Mouse (Mus musculus) hindbrain, embryonic 12.5 days (tissue): ENCODE data around the gene Apoa4. TPM values are rescaled to one million over a fixed set of nuclear protein-coding genes. Genes with fewer than 3 reads are reported as not detected.

Experiments used
- ATAC-seq: fragments of 200-750 bp; cut with Nextera tagmentation; 2 replicates; pipeline ENCODE4 v1.8.0; 2017; ENCODE audit warnings: moderate TSS enrichment; ENCODE audit not compliant: low FRiP score
- H3K27ac ChIP-seq: fragments of 300-500 bp; sonication (generic); 2 replicates; pipeline ENCODE4 v1.5.1; 2016; ENCODE audit warnings: mild to moderate bottlenecking
- H3K27me3 ChIP-seq: fragments of 300-500 bp; sonication (generic); 2 replicates; pipeline ENCODE4 v1.6.1; 2016; ENCODE audit warnings: mild to moderate bottlenecking
- H3K36me3 ChIP-seq: fragments of 300-500 bp; sonication (generic); 2 replicates; pipeline ENCODE4 v1.6.1; 2016; ENCODE audit warnings: mild to moderate bottlenecking
- H3K4me1 ChIP-seq: fragments of 300-500 bp; sonication (generic); 2 replicates; pipeline ENCODE4 v1.6.1; 2016
- H3K4me2 ChIP-seq: fragments of 300-500 bp; sonication (generic); replicated peaks from 2 replicates; pipeline ENCODE4 v1.6.1; 2016; ENCODE audit warnings: mild to moderate bottlenecking
- H3K4me3 ChIP-seq: fragments of 300-500 bp; sonication (generic); 2 replicates; pipeline ENCODE4 v1.5.1; 2016; ENCODE audit warnings: mild to moderate bottlenecking
- H3K9ac ChIP-seq: fragments of 300-500 bp; sonication (generic); 2 replicates; pipeline ENCODE4 v1.6.1; 2016; ENCODE audit warnings: mild to moderate bottlenecking, moderate library complexity
- H3K9me3 ChIP-seq: fragments of 300-500 bp; sonication (generic); replicated peaks from 2 replicates; pipeline ENCODE4 v1.6.1; 2016; ENCODE audit warnings: mild to moderate bottlenecking
- WGBS: fragments of 180-500 bp; shearing (Covaris S2); methylation state at CpG from one replicate; pipeline ENCODE4 v1.1.7; 2016; 5-methylcytosine and 5-hydroxymethylcytosine counted together
- polyA plus RNA-seq: library from polyadenylated mRNA; unstranded; fragments of >200 nt; fragmentation: Nextera tagmentation; extraction: Ambion mirVana; gene quantifications from 2 replicates; pipeline ENCODE4 v1.2.1, GENCODE M21; 2016

Gene Apoa4
- polyA plus RNA-seq, 1 experiment from 2014 or later, result not detected

- no peak overlapping the region for H3K27ac ChIP-seq
- H3K27me3 ChIP-seq, result no peaks in the 10 kb centered on the region
- ATAC-seq, result no peak
- no peak overlapping the region for H3K4me2 ChIP-seq
- no peak overlapping the region for H3K4me3 ChIP-seq
- H3K9ac ChIP-seq, result no peak overlapping the region
- H3K9me3 ChIP-seq, result no peaks in the 10 kb centered on the region
- H3K4me1 ChIP-seq, result no peaks in the 10 kb centered on the region
- H3K36me3 ChIP-seq, result peaks cover 80% of the 10 kb centered on the region
- WGBS, result 89% methylated on average over 12 of the region's 12 CpGs
Observed at GRCm38 (mm10) chr9:46210473-46210872, 30.0 kb upstream of the Apoa4 start.

- ATAC-seq, result no peak
- Histone ChIP-seq H3K27ac (no peak overlapping the region), H3K36me3 (peaks cover 58% of the 10 kb centered on the region), H3K27me3 (no peaks in the 10 kb centered on the region), H3K9ac (no peak overlapping the region), H3K4me1 (no peaks in the 10 kb centered on the region), H3K4me2 (no peak overlapping the region), H3K4me3 (no peak overlapping the region), H3K9me3 (no peaks in the 10 kb centered on the region)
- 90% methylated on average over 4 of the region's 4 CpGs for WGBS
Observed at GRCm38 (mm10) chr9:46214276-46214675, 26.2 kb upstream of the Apoa4 start.

DNA sequence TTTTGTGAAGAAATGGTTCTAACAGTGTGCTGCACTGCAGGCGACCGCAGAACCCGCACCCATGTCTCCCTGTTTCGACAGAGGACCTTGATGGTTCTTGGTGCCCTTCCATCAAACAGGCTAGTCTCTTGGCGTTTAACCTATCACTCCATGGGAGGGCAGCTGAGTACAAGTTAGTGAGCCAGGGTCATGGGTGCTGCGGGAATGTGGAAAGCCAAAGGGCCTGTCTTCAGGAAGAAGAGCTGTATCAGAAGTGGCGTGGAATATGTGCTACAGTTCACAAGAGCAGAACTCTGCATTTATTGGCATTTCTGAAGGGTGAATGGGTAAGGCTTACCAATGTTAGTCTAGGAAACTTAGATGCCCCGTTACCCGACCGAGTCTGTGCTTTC, 25.6 kb upstream of the Apoa4 start:
- Histone ChIP-seq H3K4me1 (no peaks in the 10 kb centered on the region), H3K27me3 (no peaks in the 10 kb centered on the region), H3K36me3 (peaks cover 55% of the 10 kb centered on the region), H3K9ac (no peak overlapping the region), H3K9me3 (no peaks in the 10 kb centered on the region), H3K27ac (no peak overlapping the region), H3K4me3 (no peak overlapping the region), H3K4me2 (no peak overlapping the region)
- no peak for ATAC-seq
- 92% methylated on average over 10 of the region's 10 CpGs for WGBS

DNA sequence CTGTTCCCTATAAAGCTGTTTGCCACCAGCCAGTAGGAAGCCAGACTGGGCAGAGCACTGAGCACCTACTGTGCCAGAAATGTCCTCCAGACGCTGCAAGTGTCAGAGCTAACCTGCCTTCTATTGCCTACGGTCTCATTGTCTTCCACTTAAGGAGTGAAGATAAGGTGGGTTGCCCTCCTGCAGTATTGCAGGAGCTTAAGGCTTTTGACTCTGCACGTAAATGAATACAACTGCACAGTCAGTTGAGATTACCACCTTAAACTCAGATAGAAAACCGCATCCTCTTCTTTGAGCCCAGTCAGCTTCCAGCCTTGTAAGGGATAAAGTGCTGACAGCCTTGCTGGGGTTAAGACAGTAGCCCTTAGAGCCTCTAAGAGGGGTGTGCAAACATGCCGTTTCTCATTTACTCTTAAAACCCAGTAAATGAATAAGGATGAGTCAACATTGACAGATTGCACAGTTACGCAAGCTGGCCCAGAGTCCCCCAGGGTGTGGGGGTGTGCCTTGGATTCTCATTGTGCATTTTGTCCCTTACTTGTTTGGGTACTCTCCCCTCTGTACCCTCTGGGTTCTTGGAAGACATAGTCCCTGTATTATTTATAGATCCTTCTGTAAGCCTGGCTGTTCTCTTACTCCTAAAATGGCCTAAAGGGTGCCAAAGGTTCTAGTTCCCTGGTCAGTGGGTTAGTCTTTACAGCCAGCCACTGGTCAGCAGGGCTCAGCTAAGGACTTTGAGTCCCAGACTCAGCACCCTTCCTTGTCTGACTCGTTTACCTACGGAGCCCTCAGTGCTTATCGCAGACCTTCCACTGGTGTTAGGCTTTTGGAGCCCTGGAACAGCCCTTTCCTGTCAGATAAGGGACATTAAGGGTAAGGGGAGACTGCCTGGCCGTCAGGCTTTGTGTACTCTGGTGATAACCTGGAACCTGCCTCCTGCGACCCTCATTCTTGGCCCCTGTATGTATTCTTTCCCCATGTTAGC, 24.9 kb upstream of the Apoa4 start:
- 84% methylated on average over 11 of the region's 11 CpGs for WGBS
- ATAC-seq, result no peak

DNA sequence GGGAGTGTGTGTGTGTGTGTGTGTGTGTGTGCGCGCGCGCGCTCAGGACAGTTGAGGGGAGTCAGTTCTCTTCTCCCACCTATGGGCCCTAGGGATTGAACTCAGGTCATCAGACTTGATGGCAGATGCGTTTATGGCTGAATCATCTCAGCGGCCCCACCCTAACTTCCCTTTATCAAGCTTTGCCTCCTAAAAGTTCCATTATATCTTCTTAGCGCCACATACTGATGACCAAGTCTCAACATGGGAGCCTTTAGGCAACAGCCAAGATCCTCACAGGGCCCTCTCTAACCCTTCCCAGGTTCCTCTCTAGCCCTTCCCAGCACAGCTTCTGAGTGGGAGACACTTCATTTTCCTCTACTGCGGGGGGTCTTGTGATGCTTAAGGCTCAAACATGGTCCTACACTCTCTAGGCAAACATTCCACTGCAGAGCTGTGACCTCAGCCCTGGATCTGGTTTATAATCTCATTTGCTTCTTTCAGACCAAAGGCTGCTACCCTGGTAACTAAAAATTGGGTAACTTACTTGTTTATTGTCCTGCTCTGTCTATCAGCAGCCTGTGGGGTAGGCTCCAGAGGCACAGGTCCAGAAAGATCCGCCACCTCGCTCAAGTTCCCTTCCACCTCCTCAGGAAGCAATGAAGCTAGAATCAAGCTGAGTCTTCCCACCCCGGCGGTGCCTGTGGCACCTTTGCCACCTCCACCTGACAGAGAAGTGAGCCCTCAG, 23.6 kb upstream of the Apoa4 start:
- Histone ChIP-seq H3K27ac (no peak overlapping the region), H3K9ac (no peak overlapping the region), H3K4me2 (no peak overlapping the region), H3K4me1 (no peaks in the 10 kb centered on the region), H3K9me3 (no peaks in the 10 kb centered on the region), H3K36me3 (peaks cover 54% of the 10 kb centered on the region), H3K27me3 (no peaks in the 10 kb centered on the region), H3K4me3 (no peak overlapping the region)
- ATAC-seq, result no peak
- 97% methylated on average over 13 of the region's 13 CpGs for WGBS

More for the DNA sequence above, 24.9 kb upstream of the Apoa4 start:
- no peaks in the 10 kb centered on the region for H3K4me1 ChIP-seq
- H3K36me3 ChIP-seq, result peaks cover 54% of the 10 kb centered on the region
- no peak overlapping the region for H3K4me3 ChIP-seq
- no peak overlapping the region for H3K9ac ChIP-seq
- H3K9me3 ChIP-seq, result no peaks in the 10 kb centered on the region
- H3K4me2 ChIP-seq, result no peak overlapping the region
- no peaks in the 10 kb centered on the region for H3K27me3 ChIP-seq
- H3K27ac ChIP-seq, result no peak overlapping the region

- WGBS, result 85% methylated on average over 9 of the region's 9 CpGs
- Histone ChIP-seq H3K36me3 (peaks cover 52% of the 10 kb centered on the region), H3K9me3 (no peaks in the 10 kb centered on the region), H3K4me3 (no peak overlapping the region), H3K4me1 (no peaks in the 10 kb centered on the region), H3K9ac (no peak overlapping the region), H3K4me2 (no peak overlapping the region), H3K27me3 (no peaks in the 10 kb centered on the region), H3K27ac (no peak overlapping the region)
- no peak for ATAC-seq
Observed at GRCm38 (mm10) chr9:46218176-46218575, 22.3 kb upstream of the Apoa4 start.

DNA sequence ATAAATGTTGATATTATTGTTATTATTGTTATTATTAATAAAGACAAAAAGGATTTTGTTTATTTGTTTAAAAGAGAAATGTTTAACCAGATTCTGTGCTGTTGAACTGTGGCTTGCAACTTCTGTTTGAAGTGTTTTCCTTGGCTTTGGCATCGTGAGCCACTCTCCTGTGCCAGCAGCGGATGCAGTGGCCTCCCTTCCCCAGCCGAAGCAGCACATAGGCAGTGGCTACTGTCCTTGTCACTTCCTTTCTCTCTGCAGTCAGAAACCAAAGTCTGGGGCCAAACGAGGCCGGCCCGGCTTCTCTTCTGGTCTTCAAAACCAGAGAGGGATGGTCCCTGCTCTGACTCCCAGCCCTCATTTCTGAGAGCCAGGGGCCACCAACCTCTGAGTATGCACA, 17.4 kb upstream of the Apoa4 start:
- H3K36me3 ChIP-seq, result peaks cover 36% of the 10 kb centered on the region
- no peak overlapping the region for H3K27ac ChIP-seq
- ATAC-seq, result no peak
- no peaks in the 10 kb centered on the region for H3K9me3 ChIP-seq
- no peak overlapping the region for H3K9ac ChIP-seq
- H3K4me2 ChIP-seq, result no peak overlapping the region
- no peaks in the 10 kb centered on the region for H3K27me3 ChIP-seq
- no peak overlapping the region for H3K4me3 ChIP-seq
- H3K4me1 ChIP-seq, result no peaks in the 10 kb centered on the region
- WGBS, result 91% methylated on average over 6 of the region's 6 CpGs

DNA sequence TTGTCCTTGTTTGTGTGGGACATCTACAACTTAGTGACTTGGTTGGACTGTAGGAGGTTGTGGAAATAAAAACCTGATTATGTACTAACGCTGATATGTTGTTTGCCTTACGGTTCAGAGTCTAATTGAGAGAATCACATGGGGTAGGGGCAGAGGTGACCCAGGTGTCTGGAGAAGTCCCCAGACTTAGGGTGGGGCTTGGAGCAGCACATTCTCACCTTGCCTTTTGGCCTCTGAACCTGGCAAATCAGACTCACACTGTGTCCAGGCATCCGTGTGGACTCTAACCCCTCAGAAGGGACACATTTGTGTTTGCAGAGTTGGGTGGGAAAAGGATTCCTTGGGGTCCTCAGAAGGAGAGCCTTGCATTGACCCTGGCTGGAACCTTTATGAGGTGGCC, 16.4 kb upstream of the Apoa4 start:
- H3K36me3 ChIP-seq, result peaks cover 36% of the 10 kb centered on the region

DNA sequence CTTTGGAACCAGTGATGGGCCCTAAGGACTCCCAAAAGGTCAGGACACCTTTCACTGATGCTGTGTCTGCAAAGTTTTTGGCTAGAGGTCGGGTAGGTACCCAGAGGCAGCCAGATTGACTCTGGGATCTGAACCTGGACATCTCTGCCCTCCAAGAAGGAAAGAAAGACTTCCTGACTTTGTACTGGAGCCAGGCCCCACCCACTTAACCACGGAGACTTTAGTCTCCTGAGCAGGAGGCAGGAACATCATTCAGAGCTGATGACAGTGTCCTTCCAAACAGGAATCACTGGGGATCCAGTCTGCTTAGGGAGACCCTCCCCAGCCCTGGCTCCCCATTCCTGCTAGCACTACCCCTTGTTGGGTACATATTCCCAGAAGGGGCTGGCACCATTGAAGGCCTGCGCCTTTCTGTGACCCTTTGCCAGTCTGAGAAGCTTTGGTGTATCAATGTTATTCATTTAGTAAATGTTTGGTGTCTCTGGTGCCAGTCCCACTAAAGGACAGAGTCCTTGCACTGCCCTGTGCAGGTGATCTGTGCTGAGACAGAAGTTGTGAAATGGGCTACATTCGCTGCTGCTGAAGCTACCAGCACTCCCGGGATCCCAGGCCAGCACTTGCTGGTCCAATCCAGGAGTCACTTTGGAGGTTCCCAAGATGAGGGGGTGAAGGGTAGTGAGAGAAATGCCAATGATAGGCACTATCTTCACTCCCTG, 15.4 kb upstream of the Apoa4 start:
- no peaks in the 10 kb centered on the region for H3K27me3 ChIP-seq
- 71% methylated on average over 5 of the region's 5 CpGs for WGBS

More for the DNA sequence above, 16.4 kb upstream of the Apoa4 start:
- no peak for ATAC-seq
- Histone ChIP-seq H3K4me3 (no peak overlapping the region), H3K4me1 (no peaks in the 10 kb centered on the region), H3K27me3 (no peaks in the 10 kb centered on the region), H3K9ac (no peak overlapping the region), H3K4me2 (no peak overlapping the region), H3K27ac (no peak overlapping the region), H3K9me3 (no peaks in the 10 kb centered on the region)
- 89% methylated on average over 3 of the region's 3 CpGs for WGBS

DNA sequence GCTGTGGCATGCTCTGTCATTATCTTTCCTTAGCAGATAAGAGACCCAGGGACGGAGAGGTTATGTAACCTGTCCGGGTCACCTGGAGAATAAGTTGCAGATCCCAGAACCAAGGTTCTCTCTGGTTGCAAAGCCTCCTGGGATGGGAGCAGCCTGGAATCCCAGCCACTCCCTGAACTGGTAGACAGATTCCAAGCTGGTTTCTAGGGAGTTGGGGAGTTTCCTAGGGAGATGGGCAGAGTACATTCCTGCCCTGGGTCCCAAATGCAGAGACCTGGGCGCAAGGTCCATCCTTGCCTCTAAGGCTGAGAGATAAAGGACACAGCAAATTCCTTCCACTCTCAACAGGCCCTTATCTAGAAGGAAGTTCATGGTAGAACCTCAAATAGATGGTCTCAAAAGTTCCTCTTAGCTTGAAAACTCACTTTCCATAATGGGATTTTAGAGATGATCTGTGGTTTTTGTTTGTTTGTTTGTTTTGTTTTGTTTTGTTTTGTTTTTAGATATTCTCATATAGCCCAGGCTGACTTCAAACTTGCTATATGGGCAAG, 13.4 kb upstream of the Apoa4 start:
- no peak for ATAC-seq
- peaks cover 10% of the 10 kb centered on the region for H3K4me1 ChIP-seq
- H3K9me3 ChIP-seq, result no peaks in the 10 kb centered on the region
- H3K27ac ChIP-seq, result no peak overlapping the region
- 84% methylated on average over 3 of the region's 3 CpGs for WGBS
- no peak overlapping the region for H3K4me3 ChIP-seq
- no peak overlapping the region for H3K4me2 ChIP-seq
- H3K36me3 ChIP-seq, result peaks cover 12% of the 10 kb centered on the region
- H3K9ac ChIP-seq, result no peak overlapping the region
- H3K27me3 ChIP-seq, result no peaks in the 10 kb centered on the region

More for the DNA sequence above, 15.4 kb upstream of the Apoa4 start:
- no peak overlapping the region for H3K9ac ChIP-seq
- peaks cover 31% of the 10 kb centered on the region for H3K36me3 ChIP-seq
- H3K4me3 ChIP-seq, result no peak overlapping the region
- no peak overlapping the region for H3K4me2 ChIP-seq
- no peak overlapping the region for H3K27ac ChIP-seq
- ATAC-seq, result no peak
- no peaks in the 10 kb centered on the region for H3K9me3 ChIP-seq
- peaks cover 2% of the 10 kb centered on the region; the same call in 1 of the 2 replicates for H3K4me1 ChIP-seq

GRCm38 (mm10) chr9:46228491-46228890, 12.0 kb upstream of the Apoa4 start, which contains the start of gene Apoa1:
TSS of gene Apoa1 (plus strand) at chr9:46228580.
- ATAC-seq, result no peak

More at GRCm38 (mm10) chr9:46228491-46228890, 12.0 kb upstream of the Apoa4 start, which contains the start of gene Apoa1:
- no peaks in the 10 kb centered on the region for H3K9me3 ChIP-seq
- peaks cover 10% of the 10 kb centered on the region for H3K4me1 ChIP-seq
- no peak within 1 kb of the TSS for H3K9ac ChIP-seq
- no peak within 1 kb of the TSS for H3K4me2 ChIP-seq
- WGBS, result 67% methylated on average over 9 of the region's 9 CpGs
- 0 out of 2 replicates have a peak, but pooled peaks cover 2% of the 10 kb centered on the region for H3K36me3 ChIP-seq
- no peaks in the 10 kb centered on the region for H3K27me3 ChIP-seq
- no peak within 1 kb of the TSS for H3K4me3 ChIP-seq
- H3K27ac ChIP-seq, result no peak within 1 kb of the TSS
